Mouse (Mus musculus) liver, embryonic 13.5 days (tissue): ENCODE measurements around the gene Slc2a3. TPM values are rescaled to one million over a fixed set of nuclear protein-coding genes. Genes with fewer than 3 reads are reported as not detected.

Experiments used
- microRNA-seq: library from miRNA; unstranded; fragments of <30 nt; microRNA quantifications from one replicate; pipeline ENCODE4, GENCODE M21; 2016
- polyA plus RNA-seq: library from polyadenylated mRNA; unstranded; fragments of >200 nt; fragmentation: Nextera tagmentation; extraction: Ambion mirVana; gene quantifications from 2 replicates; pipeline ENCODE4 v1.2.1, GENCODE M21; 2015

Slc2a3 gene
- polyA plus RNA-seq, 1 experiment from 2014 or later = 18.6 TPM

Small RNA genes lying within 50 kb of the gene (microRNA-seq; reads per million reads assigned to microRNA genes)
- gene Mir7231 = not detected

Other genes with a start within 250 kb of the Slc2a3 start
- gene Aicda, start 247.8 kb downstream of the Slc2a3 start, polyA plus RNA-seq = not detected in 2 replicates
- gene Apobec1, start 199.2 kb downstream of the Slc2a3 start, polyA plus RNA-seq = 2.8 and 3.8 TPM in 2 replicates
- 5.4 and 5.6 TPM in 2 replicates for gene Gdf3, start 191.6 kb downstream of the Slc2a3 start, polyA plus RNA-seq
- not detected in 2 replicates for gene Dppa3, start 175.2 kb downstream of the Slc2a3 start, polyA plus RNA-seq
- not detected in 2 replicates for gene Nanog, start 94.2 kb downstream of the Slc2a3 start, polyA plus RNA-seq
- 1.0 and 1.2 TPM in 2 replicates for gene Foxj2, start 18.3 kb upstream of the Slc2a3 start, polyA plus RNA-seq
- gene C3ar1, start 54.5 kb upstream of the Slc2a3 start, polyA plus RNA-seq = 1.1 and 1.3 TPM in 2 replicates
- 24.9 and 27.8 TPM in 2 replicates for gene Necap1, start 72.8 kb upstream of the Slc2a3 start, polyA plus RNA-seq
- gene Clec4a1, start 120.2 kb upstream of the Slc2a3 start, polyA plus RNA-seq = 3.7 TPM in 2 replicates
- gene Clec4a3, start 150.9 kb upstream of the Slc2a3 start, polyA plus RNA-seq = 3.5 and 3.6 TPM in 2 replicates
- not detected in 2 replicates for gene Clec4a4, start 188.7 kb upstream of the Slc2a3 start, polyA plus RNA-seq
- not detected in 2 replicates for gene Clec4b1, start 248.3 kb upstream of the Slc2a3 start, polyA plus RNA-seq